Mouse (Mus musculus) myocyte (in vitro differentiated cells): ENCODE measurements at regions not wholly inside any gene's neighbourhood (a gene's known extent, or its start where the extent isn't known, plus 50 kb on each side); places are given as distances from the start of the nearest gene placed in this dataset.
"Not testable (repeated sequence)": the region's sequence is repeated elsewhere in the genome, so short reads cannot be mapped to it uniquely, and the experiment has no call there.

Experiments
- H3K27me3 ChIP-seq: one replicate; pipeline ENCODE4 v1.6.1; 2011; ENCODE audit not compliant: control insufficient read depth, insufficient read depth, insufficient read length
- H3K36me3 ChIP-seq: one replicate; pipeline ENCODE4 v1.6.1; 2011; ENCODE audit not compliant: control insufficient read depth, insufficient read depth
- H3K4me2 ChIP-seq: one replicate; pipeline ENCODE4 v1.6.1; 2011; ENCODE audit warnings: low read depth, control low read depth
- H3K4me3 ChIP-seq: one replicate; pipeline ENCODE4 v1.5.1; 2011; ENCODE audit warnings: mild to moderate bottlenecking, control low read depth, moderate library complexity
- H3K79me2 ChIP-seq: one replicate; pipeline ENCODE4 v1.6.1; 2011; ENCODE audit not compliant: control insufficient read depth, insufficient read depth
- H3ac ChIP-seq: one replicate; pipeline ENCODE4 v1.6.1; 2011; ENCODE audit not compliant: control insufficient read depth, insufficient read length
- CEBPB ChIP-seq: IDR thresholded peaks from 2 replicates; pipeline ENCODE4 v1.6.1; 2011; ENCODE audit warnings: mild to moderate bottlenecking, moderate library complexity; ENCODE audit not compliant: poor library complexity, insufficient read depth, severe bottlenecking
- E2F4 ChIP-seq: IDR thresholded peaks from one replicate; pipeline ENCODE4 v1.6.1; 2011; ENCODE audit warnings: mild to moderate bottlenecking, control low read depth, moderate library complexity; ENCODE audit not compliant: insufficient read depth
- MAX ChIP-seq: IDR thresholded peaks from one replicate; pipeline ENCODE4 v1.6.1; 2011; ENCODE audit warnings: low read depth, mild to moderate bottlenecking, control low read depth
- MYOD1 ChIP-seq, 3 experiments: IDR thresholded peaks; one replicate each; pipeline ENCODE4 v1.6.1; 2011; ENCODE audit warnings: control low read depth in 2 of 3, low read depth in 2 of 3, mild to moderate bottlenecking in 2 of 3, moderate library complexity in 1 of 3; ENCODE audit not compliant: insufficient read length in 2 of 3, control insufficient read depth in 1 of 3
- MYOG ChIP-seq, 3 experiments: IDR thresholded peaks; one replicate each; pipeline ENCODE4 v1.6.1; 2011; ENCODE audit warnings: control low read depth in 2 of 3, low read depth in 2 of 3, mild to moderate bottlenecking in 2 of 3; ENCODE audit not compliant: insufficient read length in 2 of 3, control insufficient read depth in 1 of 3, insufficient read depth in 1 of 3
- POLR2A ChIP-seq: IDR thresholded peaks from one replicate; pipeline ENCODE4 v1.6.1; 2011; ENCODE audit warnings: low read depth, mild to moderate bottlenecking, control low read depth, moderate library complexity; ENCODE audit not compliant: insufficient read length
- POLR2AphosphoS2 ChIP-seq: IDR thresholded peaks from one replicate; pipeline ENCODE4 v1.6.1; 2011; ENCODE audit warnings: low read depth, control low read depth; ENCODE audit not compliant: insufficient read length
- REST ChIP-seq: IDR thresholded peaks from one replicate; pipeline ENCODE4 v1.6.1; 2011; ENCODE audit warnings: mild to moderate bottlenecking, control low read depth, moderate library complexity; ENCODE audit not compliant: insufficient read depth, insufficient read length
- SRF ChIP-seq: IDR thresholded peaks from one replicate; pipeline ENCODE4 v1.6.1; 2011; ENCODE audit warnings: low read depth; ENCODE audit not compliant: control insufficient read depth, insufficient read length
- TCF12 ChIP-seq: IDR thresholded peaks from one replicate; pipeline ENCODE4 v1.6.1; 2011; ENCODE audit warnings: mild to moderate bottlenecking, control low read depth; ENCODE audit not compliant: poor library complexity, insufficient read depth, severe bottlenecking
- TCF3 ChIP-seq: IDR thresholded peaks from one replicate; pipeline ENCODE4 v1.6.1; 2011; ENCODE audit warnings: low read depth, control low read depth; ENCODE audit not compliant: insufficient read length
- USF1 ChIP-seq: IDR thresholded peaks from one replicate; pipeline ENCODE4 v1.6.1; 2011; ENCODE audit warnings: low read depth, mild to moderate bottlenecking, control low read depth, moderate library complexity

GRCm38 (mm10) chr9:51664876-51665275 lies 100.3 kb upstream of the Arhgap20 start:
- TF ChIP-seq POLR2AphosphoS2 (no peak), MYOD1 (IDR thresholded peaks at IDR 0.05; ENCODE audit: control insufficient read depth in 1 of 3, insufficient read length in 2 of 3, low read depth in 2 of 3) (no peak), TCF3 (no peak), POLR2A (no peak), TCF12 (no peak)
- H3K4me3 ChIP-seq, result no peak overlapping the region

GRCm38 (mm10) chr9:51668976-51669375 lies 96.2 kb upstream of the Arhgap20 start:
- H3ac ChIP-seq, H3K4me3 ChIP-seq, H3K27me3 ChIP-seq, H3K4me2 ChIP-seq, H3K79me2 ChIP-seq, H3K36me3 ChIP-seq: not testable (repeated sequence)

More at GRCm38 (mm10) chr9:51664876-51665275, 100.3 kb upstream of the Arhgap20 start:
- Histone ChIP-seq H3K4me2 (no peak overlapping the region), H3K27me3 (no peaks in the 10 kb centered on the region), H3ac (no peak overlapping the region), H3K79me2 (no peaks in the 10 kb centered on the region), H3K36me3 (no peaks in the 10 kb centered on the region)

GRCm38 (mm10) chr9:51670531-51670930 lies 94.6 kb upstream of the Arhgap20 start:
- no peak overlapping the region for H3ac ChIP-seq
- no peaks in the 10 kb centered on the region for H3K36me3 ChIP-seq
- H3K4me3 ChIP-seq, result no peak overlapping the region
- no peak overlapping the region for H3K4me2 ChIP-seq
- no peaks in the 10 kb centered on the region for H3K79me2 ChIP-seq
- H3K27me3 ChIP-seq, result no peaks in the 10 kb centered on the region
- TF ChIP-seq POLR2A, result no peak
- TF ChIP-seq MYOD1 (IDR thresholded peaks at IDR 0.05; ENCODE audit: control insufficient read depth in 1 of 3, insufficient read length in 2 of 3, low read depth in 2 of 3), result no peak
- no peak for TF ChIP-seq MAX
- TF ChIP-seq E2F4, result no peak
- no peak for TF ChIP-seq MYOG (IDR thresholded peaks at IDR 0.05; ENCODE audit: control insufficient read depth in 1 of 3, insufficient read depth in 1 of 3, insufficient read length in 2 of 3, low read depth in 2 of 3)
- no peak for TF ChIP-seq TCF3
- no peak for TF ChIP-seq CEBPB
- no peak for TF ChIP-seq TCF12
- no peak for TF ChIP-seq POLR2AphosphoS2
- no peak for TF ChIP-seq USF1
- TF ChIP-seq REST, result no peak
- TF ChIP-seq SRF, result no peak

GRCm38 (mm10) chr9:51686536-51686935 lies 78.6 kb upstream of the Arhgap20 start:
- Histone ChIP-seq H3K4me3 (no peak overlapping the region), H3K79me2 (no peaks in the 10 kb centered on the region)

GRCm38 (mm10) chr9:51714326-51714725 lies 50.8 kb upstream of the Arhgap20 start:
- Histone ChIP-seq H3K36me3 (no peaks in the 10 kb centered on the region), H3K79me2 (no peaks in the 10 kb centered on the region), H3K27me3 (no peaks in the 10 kb centered on the region), H3K4me2 (no peak overlapping the region), H3ac (no peak overlapping the region), H3K4me3 (no peak overlapping the region)
- TF ChIP-seq E2F4 (no peak), USF1 (no peak), TCF12 (no peak), MYOD1 (IDR thresholded peaks at IDR 0.05; ENCODE audit: control insufficient read depth in 1 of 3, insufficient read length in 2 of 3, low read depth in 2 of 3) (no peak), POLR2AphosphoS2 (no peak), POLR2A (no peak), CEBPB (no peak)

More at GRCm38 (mm10) chr9:51686536-51686935, 78.6 kb upstream of the Arhgap20 start:
- Histone ChIP-seq H3K27me3 (no peaks in the 10 kb centered on the region), H3K4me2 (no peak overlapping the region), H3K36me3 (no peaks in the 10 kb centered on the region), H3ac (no peak overlapping the region)
- no peak for TF ChIP-seq CEBPB
